Mouse (Mus musculus) heart, embryonic 16.5 days (tissue): ENCODE data around the gene Muc5ac. TPM values are rescaled to one million over a fixed set of nuclear protein-coding genes. Genes with fewer than 3 reads are reported as not detected.

Experiments used
- ATAC-seq: fragments of 200-750 bp; cut with Nextera tagmentation; replicated peaks from 2 replicates; pipeline ENCODE4 v1.8.0; 2017; ENCODE audit warnings: moderate number of reproducible peaks; ENCODE audit not compliant: insufficient read depth, low FRiP score; ENCODE audit errors: extremely low read depth
- H3K27ac ChIP-seq: fragments of 300-500 bp; sonication (generic); 2 replicates; pipeline ENCODE4 v1.5.1; 2014; ENCODE audit warnings: mild to moderate bottlenecking, low read length, control low read depth, moderate library complexity
- H3K27me3 ChIP-seq: fragments of 300-500 bp; sonication (generic); 2 replicates; pipeline ENCODE4 v1.6.1; 2014; ENCODE audit warnings: low read length, mixed read lengths; ENCODE audit not compliant: control insufficient read depth, insufficient read depth
- H3K36me3 ChIP-seq: fragments of 300-500 bp; sonication (generic); 2 replicates; pipeline ENCODE4 v1.6.1; 2014; ENCODE audit not compliant: control insufficient read depth, insufficient read depth
- H3K4me1 ChIP-seq: fragments of 300-500 bp; sonication (generic); 2 replicates; pipeline ENCODE4 v1.6.1; 2014; ENCODE audit warnings: low read length, mixed read lengths; ENCODE audit not compliant: control insufficient read depth, insufficient read depth
- H3K4me2 ChIP-seq: fragments of 300-500 bp; sonication (generic); 2 replicates; pipeline ENCODE4 v1.6.1; 2014; ENCODE audit warnings: low read depth, mild to moderate bottlenecking, control low read depth, low read length
- H3K4me3 ChIP-seq: fragments of 300-500 bp; sonication (generic); 2 replicates; pipeline ENCODE4 v1.5.1; 2014; ENCODE audit warnings: mild to moderate bottlenecking, control low read depth, low read length
- H3K9ac ChIP-seq: fragments of 300-500 bp; sonication (generic); 2 replicates; pipeline ENCODE4 v1.6.1; 2014; ENCODE audit warnings: low read length, control low read depth
- H3K9me3 ChIP-seq: fragments of 300-500 bp; sonication (generic); replicated peaks from 2 replicates; pipeline ENCODE4 v1.6.1; 2016; ENCODE audit warnings: low read length; ENCODE audit not compliant: control insufficient read depth
- WGBS: fragments of 180-500 bp; shearing (Covaris S2); extraction: QIAGEN DNeasy Blood & Tissue Kit; methylation state at CpG from one replicate; pipeline ENCODE4 v1.1.7; 2014; 5-methylcytosine and 5-hydroxymethylcytosine counted together
- polyA plus RNA-seq: library from polyadenylated mRNA; unstranded; fragments of >200 nt; fragmentation: Nextera tagmentation; extraction: Ambion mirVana; gene quantifications from 2 replicates; pipeline ENCODE4 v1.2.1, GENCODE M21; 2015

Gene Muc5ac
- polyA plus RNA-seq, 1 experiment from 2014 or later = 0.08 TPM

GRCm38 (mm10) chr7:141818267-141818666, 29.5 kb downstream of the Muc5ac start:
- Histone ChIP-seq H3K36me3 (no peaks in the 10 kb centered on the region), H3K27me3 (no peaks in the 10 kb centered on the region), H3K4me1 (no peaks in the 10 kb centered on the region), H3K4me3 (no peak overlapping the region), H3K9ac (no peak overlapping the region), H3K27ac (no peak overlapping the region), H3K9me3 (no peaks in the 10 kb centered on the region), H3K4me2 (no peak overlapping the region)
- ATAC-seq = no peak
- WGBS = 74% methylated on average over 3 of the region's 3 CpGs

GRCm38 (mm10) chr7:141822582-141823261, 34.0 kb downstream of the Muc5ac start:
- H3K27me3 ChIP-seq = no peaks in the 10 kb centered on the region
- H3K4me2 ChIP-seq = no peak overlapping the region
- ATAC-seq = peak; percentile 58; the same call in 1 of the 2 replicates
- H3K9ac ChIP-seq = no peak overlapping the region
- H3K4me1 ChIP-seq = no peaks in the 10 kb centered on the region
- H3K36me3 ChIP-seq = no peaks in the 10 kb centered on the region
- H3K27ac ChIP-seq = no peak overlapping the region
- H3K9me3 ChIP-seq = no peaks in the 10 kb centered on the region
- no peak overlapping the region for H3K4me3 ChIP-seq
- WGBS = 42% methylated on average over 4 of the region's 4 CpGs

GRCm38 (mm10) chr7:141823699-141824098, 34.9 kb downstream of the Muc5ac start:
- no peaks in the 10 kb centered on the region for H3K27me3 ChIP-seq
- no peak overlapping the region for H3K4me2 ChIP-seq
- WGBS = 79% methylated on average over 6 of the region's 6 CpGs
- H3K4me1 ChIP-seq = no peaks in the 10 kb centered on the region
- no peaks in the 10 kb centered on the region for H3K36me3 ChIP-seq
- ATAC-seq = no peak
- H3K4me3 ChIP-seq = no peak overlapping the region
- H3K9ac ChIP-seq = no peak overlapping the region
- no peaks in the 10 kb centered on the region for H3K9me3 ChIP-seq
- no peak overlapping the region for H3K27ac ChIP-seq

GRCm38 (mm10) chr7:141824398-141824797, 35.6 kb downstream of the Muc5ac start:
- no peak for ATAC-seq
- no peaks in the 10 kb centered on the region for H3K4me1 ChIP-seq
- no peaks in the 10 kb centered on the region for H3K27me3 ChIP-seq
- no peaks in the 10 kb centered on the region for H3K9me3 ChIP-seq
- no peak overlapping the region for H3K9ac ChIP-seq
- no peak overlapping the region for H3K27ac ChIP-seq
- WGBS = 86% methylated on average over 9 of the region's 9 CpGs
- H3K4me2 ChIP-seq = no peak overlapping the region
- no peaks in the 10 kb centered on the region for H3K36me3 ChIP-seq
- no peak overlapping the region for H3K4me3 ChIP-seq

- Histone ChIP-seq H3K9ac (peak overlapping the region; percentile 4), H3K4me3 (no peak overlapping the region), H3K27ac (peak overlapping the region; percentile 55), H3K4me1 (peaks cover 23% of the 10 kb centered on the region), H3K4me2 (no peak overlapping the region), H3K9me3 (no peaks in the 10 kb centered on the region), H3K36me3 (no peaks in the 10 kb centered on the region), H3K27me3 (no peaks in the 10 kb centered on the region; the same call in 1 of the 2 replicates)
- WGBS = 59% methylated on average over 7 of the region's 7 CpGs
- ATAC-seq = no peak
Measured at GRCm38 (mm10) chr7:141835941-141836340, 47.2 kb downstream of the Muc5ac start.

- Histone ChIP-seq H3K9me3 (no peaks in the 10 kb centered on the region), H3K4me2 (no peak overlapping the region), H3K27me3 (no peaks in the 10 kb centered on the region; the same call in 1 of the 2 replicates), H3K4me3 (no peak overlapping the region), H3K9ac (no peak overlapping the region), H3K4me1 (peaks cover 23% of the 10 kb centered on the region), H3K27ac (peak overlapping the region; percentile 55), H3K36me3 (no peaks in the 10 kb centered on the region)
- ATAC-seq = peak; percentile 70
- 38% methylated on average over 8 of the region's 8 CpGs for WGBS
Measured at GRCm38 (mm10) chr7:141836423-141836822, 47.7 kb downstream of the Muc5ac start.

GRCm38 (mm10) chr7:141838779-141839178, 50.0 kb downstream of the Muc5ac start, which contains the start of gene Muc5b:
Gene Muc5b (plus strand): TSS chr7:141839070.
- Histone ChIP-seq H3K27me3 (no peaks in the 10 kb centered on the region; the same call in none of the 2 replicates), H3K9ac (no peak within 1 kb of the TSS), H3K4me3 (no peak within 1 kb of the TSS), H3K4me2 (no peak within 1 kb of the TSS), H3K4me1 (peaks cover 23% of the 10 kb centered on the region), H3K36me3 (no peaks in the 10 kb centered on the region), H3K27ac (no peak within 1 kb of the TSS), H3K9me3 (no peaks in the 10 kb centered on the region)
- peak; percentile 59; the same call in 1 of the 2 replicates for ATAC-seq
- WGBS = 53% methylated on average over 5 of the region's 5 CpGs

GRCm38 (mm10) chr7:141840354-141840753, 51.6 kb downstream of the Muc5ac start:
- Histone ChIP-seq H3K36me3 (no peaks in the 10 kb centered on the region), H3K4me3 (no peak overlapping the region), H3K4me2 (no peak overlapping the region), H3K9ac (no peak overlapping the region), H3K27ac (no peak overlapping the region), H3K27me3 (peaks cover 3% of the 10 kb centered on the region), H3K4me1 (peaks cover 23% of the 10 kb centered on the region), H3K9me3 (no peaks in the 10 kb centered on the region)
- 82% methylated on average over 10 of the region's 10 CpGs for WGBS
- ATAC-seq = no peak

- Histone ChIP-seq H3K36me3 (no peaks in the 10 kb centered on the region), H3K4me1 (no peaks in the 10 kb centered on the region), H3K4me3 (no peak overlapping the region), H3K4me2 (no peak overlapping the region), H3K9ac (no peak overlapping the region), H3K27ac (no peak overlapping the region), H3K9me3 (no peaks in the 10 kb centered on the region), H3K27me3 (no peaks in the 10 kb centered on the region)
- ATAC-seq = no peak
- WGBS = 66% methylated on average over 4 of the region's 4 CpGs
Measured at GRCm38 (mm10) chr7:141861046-141861445, 72.3 kb downstream of the Muc5ac start.
